Mouse (Mus musculus) stomach, embryonic 15.5 days (tissue): ENCODE measurements around the gene 6430548M08Rik. TPM values are rescaled to one million over a fixed set of nuclear protein-coding genes. Genes with fewer than 3 reads are reported as not detected.
A peak's percentile ranks its signal among the peaks of the same experiment; 100 is the strongest.

Experiments
- ATAC-seq: fragments of 200-750 bp; cut with Nextera tagmentation; 2 replicates; pipeline ENCODE4 v1.8.0; 2017; ENCODE audit warnings: low read depth, moderate number of reproducible peaks, moderate TSS enrichment; ENCODE audit not compliant: insufficient read depth, low FRiP score
- H3K27ac ChIP-seq: fragments of 300-500 bp; sonication (generic); 2 replicates; pipeline ENCODE4 v1.5.1; 2015; ENCODE audit warnings: mild to moderate bottlenecking, inconsistent platforms
- H3K27me3 ChIP-seq: fragments of 300-500 bp; sonication (generic); replicated peaks from 2 replicates; pipeline ENCODE4 v1.6.1; 2015; ENCODE audit warnings: inconsistent platforms
- H3K36me3 ChIP-seq: fragments of 300-500 bp; sonication (generic); 2 replicates; pipeline ENCODE4 v1.6.1; 2015; ENCODE audit warnings: inconsistent platforms
- H3K4me1 ChIP-seq: fragments of 300-500 bp; sonication (generic); 2 replicates; pipeline ENCODE4 v1.6.1; 2015; ENCODE audit warnings: inconsistent platforms
- H3K4me2 ChIP-seq: fragments of 300-500 bp; sonication (generic); 2 replicates; pipeline ENCODE4 v1.6.1; 2015; ENCODE audit warnings: mild to moderate bottlenecking, inconsistent platforms
- H3K4me3 ChIP-seq: fragments of 300-500 bp; sonication (generic); replicated peaks from 2 replicates; pipeline ENCODE4 v1.5.1; 2015; ENCODE audit warnings: inconsistent platforms
- H3K9ac ChIP-seq: fragments of 300-500 bp; sonication (generic); 2 replicates; pipeline ENCODE4 v1.6.1; 2015; ENCODE audit warnings: inconsistent platforms
- H3K9me3 ChIP-seq: fragments of 300-500 bp; sonication (generic); 2 replicates; pipeline ENCODE4 v1.6.1; 2016; ENCODE audit warnings: inconsistent platforms
- WGBS: fragments of 180-500 bp; shearing (Covaris S2); methylation state at CpG from one replicate; pipeline ENCODE4 v1.1.7; 2015; 5-methylcytosine and 5-hydroxymethylcytosine counted together
- polyA plus RNA-seq: library from polyadenylated mRNA; unstranded; fragments of >200 nt; fragmentation: Nextera tagmentation; extraction: Ambion mirVana; gene quantifications from 2 replicates; pipeline ENCODE4 v1.2.1, GENCODE M21; 2015

6430548M08Rik gene
- polyA plus RNA-seq, 1 experiment from 2014 or later = 6.5 TPM

DNA sequence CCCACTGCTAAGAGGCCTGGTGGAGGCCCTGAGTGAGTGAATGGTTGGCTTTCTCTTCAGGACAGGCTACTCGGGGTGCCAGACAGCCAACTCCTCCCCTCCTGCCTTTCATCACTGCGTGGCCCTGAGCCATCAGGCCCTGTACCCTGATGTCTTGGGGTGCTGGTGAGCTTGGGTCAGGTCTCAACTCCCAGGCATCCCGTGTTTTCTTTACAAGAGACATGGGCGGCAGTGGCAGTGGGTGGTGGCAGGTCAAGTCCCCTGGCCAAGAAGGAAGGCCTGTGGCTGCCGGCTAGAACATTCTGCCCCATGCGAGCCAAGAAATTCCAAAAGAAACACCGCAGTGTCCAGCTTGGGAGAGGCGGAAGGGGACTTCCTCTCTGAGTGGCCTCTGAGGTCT lies 72.5 kb downstream of the 6430548M08Rik start:
- Histone ChIP-seq H3K4me1 (peaks cover 50% of the 10 kb centered on the region), H3K36me3 (no peaks in the 10 kb centered on the region), H3K27ac (no peak overlapping the region), H3K9me3 (no peaks in the 10 kb centered on the region), H3K27me3 (no peaks in the 10 kb centered on the region), H3K4me3 (no peak overlapping the region), H3K9ac (no peak overlapping the region), H3K4me2 (no peak overlapping the region)
- no peak for ATAC-seq
- 59% methylated on average over 8 of the region's 8 CpGs for WGBS

DNA sequence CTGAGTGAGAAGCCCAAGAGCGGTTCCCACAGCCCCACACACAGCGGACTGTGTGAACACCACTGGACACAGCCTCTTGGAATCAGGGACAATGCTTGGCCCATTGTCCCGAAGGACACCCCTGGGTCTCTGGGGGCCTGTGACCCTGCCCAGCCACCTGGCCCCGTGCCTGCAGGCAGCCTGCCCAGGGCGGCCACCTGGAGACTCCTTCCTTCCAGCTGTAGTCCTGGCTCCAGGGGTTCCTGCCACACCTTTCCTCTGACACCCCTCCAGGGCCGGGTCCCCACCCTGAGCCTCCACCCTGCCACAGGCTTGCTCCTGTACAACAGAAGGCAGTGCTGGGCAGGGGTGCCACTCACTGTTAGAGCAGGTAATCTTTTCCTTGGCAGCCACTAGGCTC lies 74.6 kb downstream of the 6430548M08Rik start:
- no peak overlapping the region for H3K27ac ChIP-seq
- no peak overlapping the region for H3K4me3 ChIP-seq
- peaks cover 54% of the 10 kb centered on the region for H3K4me1 ChIP-seq
- H3K4me2 ChIP-seq = no peak overlapping the region
- H3K9ac ChIP-seq = no peak overlapping the region
- H3K9me3 ChIP-seq = no peaks in the 10 kb centered on the region
- WGBS = 79% methylated on average over 6 of the region's 6 CpGs
- no peaks in the 10 kb centered on the region for H3K27me3 ChIP-seq
- no peak for ATAC-seq
- H3K36me3 ChIP-seq = no peaks in the 10 kb centered on the region

DNA sequence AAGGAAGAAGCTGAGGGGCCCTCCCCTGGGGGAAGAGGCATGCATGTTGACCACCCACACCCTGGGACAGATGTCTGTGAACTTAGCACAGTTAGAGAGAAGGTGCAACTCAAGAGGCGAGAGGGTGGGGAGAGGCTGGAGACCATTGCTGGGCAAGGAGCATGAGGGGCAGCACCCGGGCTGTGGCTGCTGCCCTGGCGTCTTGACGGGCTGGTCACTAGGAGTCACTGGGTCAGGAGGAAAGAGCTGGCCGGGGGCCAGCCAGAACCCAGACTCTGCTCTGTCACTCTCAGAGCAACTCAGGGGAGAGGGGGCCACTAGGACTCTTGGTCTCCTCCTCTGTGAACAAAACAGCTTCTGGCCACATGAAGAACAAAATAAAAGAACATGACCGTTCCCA lies 75.5 kb downstream of the 6430548M08Rik start:
- no peaks in the 10 kb centered on the region for H3K27me3 ChIP-seq
- 71% methylated on average over 6 of the region's 6 CpGs for WGBS
- no peak overlapping the region for H3K4me3 ChIP-seq
- H3K36me3 ChIP-seq = no peaks in the 10 kb centered on the region
- no peak overlapping the region for H3K9ac ChIP-seq
- peaks cover 48% of the 10 kb centered on the region for H3K4me1 ChIP-seq
- ATAC-seq = no peak
- H3K27ac ChIP-seq = no peak overlapping the region
- no peaks in the 10 kb centered on the region for H3K9me3 ChIP-seq
- H3K4me2 ChIP-seq = no peak overlapping the region

DNA sequence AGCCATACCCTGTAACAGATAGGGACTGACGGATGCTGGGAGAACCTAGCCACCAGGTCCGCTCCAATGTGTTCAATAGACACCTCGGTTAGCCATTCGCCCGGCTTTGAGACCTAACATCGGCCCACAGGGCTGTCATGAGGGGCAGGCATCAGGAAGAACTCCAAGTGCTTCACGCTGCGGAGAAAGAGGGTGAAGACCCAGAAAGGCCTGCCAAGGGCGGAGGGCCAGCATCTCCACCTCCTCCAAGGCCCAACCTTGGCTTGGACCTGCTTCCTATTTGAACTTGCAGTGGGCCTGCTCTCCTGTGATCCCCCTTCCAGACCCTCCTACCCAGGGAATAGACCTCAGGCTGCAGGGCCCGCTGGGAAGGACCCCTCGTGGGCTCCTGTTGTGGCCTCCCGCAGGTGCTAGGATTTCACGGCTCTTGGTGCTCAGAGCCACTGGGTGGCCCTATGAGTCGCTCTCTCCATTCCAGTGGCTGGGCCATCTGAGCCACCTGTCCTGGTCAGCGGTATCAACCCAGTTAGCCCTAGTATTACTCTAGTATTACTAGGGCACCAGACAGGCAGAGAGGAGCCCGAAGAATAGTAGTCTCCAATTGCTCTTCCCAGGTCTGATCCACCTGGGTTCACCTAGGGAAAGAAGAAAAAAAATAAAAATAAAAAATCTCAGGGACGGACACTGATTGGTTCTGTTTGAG lies 76.3 kb downstream of the 6430548M08Rik start:
- H3K9ac ChIP-seq = no peak overlapping the region
- no peak for ATAC-seq
- no peaks in the 10 kb centered on the region for H3K27me3 ChIP-seq
- H3K27ac ChIP-seq = no peak overlapping the region
- WGBS = 78% methylated on average over 17 of the region's 17 CpGs
- no peaks in the 10 kb centered on the region for H3K9me3 ChIP-seq
- H3K4me2 ChIP-seq = no peak overlapping the region
- no peak overlapping the region for H3K4me3 ChIP-seq
- H3K4me1 ChIP-seq = peaks cover 41% of the 10 kb centered on the region
- no peaks in the 10 kb centered on the region for H3K36me3 ChIP-seq

DNA sequence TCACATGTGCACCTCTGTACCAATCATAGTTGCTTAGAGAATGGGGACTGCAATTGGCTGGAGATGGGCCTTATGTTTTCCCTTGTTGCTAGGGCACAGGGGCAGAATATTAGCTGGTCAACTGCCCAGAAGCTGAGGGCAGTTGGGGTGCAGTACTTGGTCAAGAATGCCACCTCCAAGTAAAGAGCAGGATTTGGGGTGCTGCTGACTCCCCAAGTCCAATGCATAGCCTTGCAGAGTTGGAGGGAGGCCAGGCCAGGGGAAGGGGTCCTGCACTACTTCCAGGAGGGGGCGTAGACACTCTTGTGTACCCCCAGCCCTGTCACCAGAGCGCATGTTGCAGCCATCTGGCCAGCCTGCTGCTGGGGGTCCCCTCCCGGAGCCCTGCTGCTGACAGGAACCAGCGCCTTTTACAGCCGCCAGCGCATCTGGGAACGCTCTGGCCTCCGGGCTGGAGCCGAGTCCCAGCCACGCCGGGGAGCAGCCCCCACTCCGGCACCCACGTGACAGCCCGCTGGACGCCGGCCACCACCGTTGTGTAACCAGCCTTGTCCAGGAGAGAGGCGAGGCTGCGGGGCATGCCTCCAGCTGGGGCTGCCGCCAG lies 77.0 kb downstream of the 6430548M08Rik start:
- peaks cover 34% of the 10 kb centered on the region for H3K4me1 ChIP-seq
- peak overlapping the region; percentile 43 for H3K4me2 ChIP-seq
- no peak overlapping the region for H3K4me3 ChIP-seq
- 24% methylated on average over 20 of the region's 20 CpGs for WGBS
- no peaks in the 10 kb centered on the region for H3K27me3 ChIP-seq
- no peaks in the 10 kb centered on the region for H3K36me3 ChIP-seq
- ATAC-seq = peak; percentile 78
- H3K27ac ChIP-seq = peak overlapping the region; percentile 85
- no peaks in the 10 kb centered on the region for H3K9me3 ChIP-seq
- no peak overlapping the region for H3K9ac ChIP-seq

DNA sequence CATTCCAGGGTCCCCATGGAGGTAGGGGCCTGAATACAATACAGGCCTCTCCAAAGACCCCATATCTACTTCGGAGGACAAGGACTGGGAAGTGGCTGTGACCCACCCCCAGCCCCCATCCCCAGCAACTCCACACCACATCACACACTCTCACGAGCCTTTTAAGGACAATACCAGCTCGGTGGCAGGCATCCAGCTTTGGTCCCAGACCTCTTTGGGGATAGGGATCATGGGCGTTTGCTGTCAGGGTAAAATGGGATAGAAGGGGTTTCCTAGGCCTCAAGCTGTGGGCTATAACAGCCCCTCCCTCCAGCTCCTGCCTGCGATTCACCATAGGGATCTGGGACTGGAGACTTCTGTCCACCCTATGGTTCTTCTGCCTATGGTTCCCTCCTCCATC lies 77.7 kb downstream of the 6430548M08Rik start:
- H3K4me2 ChIP-seq = no peak overlapping the region
- H3K9me3 ChIP-seq = no peaks in the 10 kb centered on the region
- H3K9ac ChIP-seq = no peak overlapping the region
- peaks cover 27% of the 10 kb centered on the region for H3K4me1 ChIP-seq
- peak overlapping the region; percentile 85 for H3K27ac ChIP-seq
- no peaks in the 10 kb centered on the region for H3K27me3 ChIP-seq
- no peaks in the 10 kb centered on the region for H3K36me3 ChIP-seq
- no peak overlapping the region for H3K4me3 ChIP-seq
- 62% methylated on average over 5 of the region's 5 CpGs for WGBS
- ATAC-seq = 0 out of 2 replicates have a peak, but pooled peaks have one; percentile 19

DNA sequence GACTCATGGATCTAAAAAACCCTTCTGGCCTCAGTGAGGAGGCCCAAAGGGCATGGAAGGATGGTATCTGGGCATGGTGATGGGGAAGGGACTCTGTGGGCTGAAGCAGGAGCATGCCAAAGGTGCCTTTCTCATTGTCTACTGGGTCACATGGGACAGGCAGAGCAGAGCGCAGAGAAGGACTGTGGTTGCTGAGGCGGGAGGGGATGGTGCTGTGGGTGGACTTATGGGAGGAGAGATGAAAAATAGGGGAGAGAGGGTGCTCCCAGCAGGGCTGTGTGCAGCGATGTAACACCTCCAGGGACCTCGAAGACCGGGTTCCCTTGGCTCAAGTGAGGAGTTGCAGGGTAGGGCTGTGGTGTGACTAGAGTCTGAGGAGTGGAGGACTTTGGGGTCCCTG lies 78.2 kb downstream of the 6430548M08Rik start:
- Histone ChIP-seq H3K4me1 (peaks cover 22% of the 10 kb centered on the region), H3K4me2 (no peak overlapping the region), H3K36me3 (no peaks in the 10 kb centered on the region), H3K9me3 (no peaks in the 10 kb centered on the region), H3K9ac (no peak overlapping the region), H3K27me3 (no peaks in the 10 kb centered on the region), H3K27ac (peak overlapping the region; percentile 85), H3K4me3 (no peak overlapping the region)
- 93% methylated on average over 5 of the region's 5 CpGs for WGBS
- ATAC-seq = no peak

DNA sequence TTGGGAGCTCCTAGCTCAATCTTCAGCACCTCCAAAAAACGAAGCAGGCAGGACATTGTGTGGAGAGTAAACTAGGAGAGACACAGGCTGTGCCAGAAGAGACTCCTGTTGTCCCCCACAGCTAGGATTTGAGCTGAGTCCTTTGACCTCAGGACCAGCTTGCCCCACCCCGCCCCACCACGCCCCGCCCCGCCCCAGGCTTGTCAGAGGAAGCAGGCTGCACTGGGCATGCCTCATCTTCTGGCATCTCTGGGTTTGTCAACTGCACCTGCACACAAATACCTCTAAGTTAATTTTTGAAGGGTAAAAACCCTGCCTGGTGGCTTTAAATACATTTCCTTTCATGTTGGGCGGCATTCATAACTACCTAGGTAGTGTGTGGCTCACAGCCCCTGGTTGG lies 87.4 kb downstream of the 6430548M08Rik start:
- Histone ChIP-seq H3K36me3 (no peaks in the 10 kb centered on the region), H3K4me3 (no peak overlapping the region), H3K9ac (no peak overlapping the region), H3K4me2 (no peak overlapping the region), H3K27me3 (no peaks in the 10 kb centered on the region), H3K4me1 (peaks cover 18% of the 10 kb centered on the region; the same call in 1 of the 2 replicates), H3K27ac (no peak overlapping the region), H3K9me3 (no peaks in the 10 kb centered on the region)
- 77% methylated on average over 6 of the region's 6 CpGs for WGBS
- ATAC-seq = no peak

DNA sequence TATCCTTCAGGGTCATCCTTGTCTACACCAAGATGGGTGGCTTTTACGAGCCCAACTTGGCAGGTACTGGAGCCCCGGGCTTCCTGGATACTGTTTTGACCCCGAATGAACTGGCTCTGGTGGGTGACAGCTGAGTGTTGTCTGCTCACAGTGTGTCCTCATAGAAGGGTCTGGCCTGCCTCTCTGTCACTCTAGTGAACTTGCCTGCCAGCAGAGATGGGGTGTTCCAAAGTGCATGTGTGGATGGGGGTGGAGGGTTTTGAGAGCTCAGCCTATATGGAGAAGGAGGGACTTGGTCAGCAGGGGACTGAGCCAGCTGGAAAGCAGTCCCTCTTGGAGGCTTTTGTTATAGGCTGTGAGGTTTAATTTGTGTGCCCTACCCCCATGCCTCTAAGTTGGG lies 88.6 kb downstream of the 6430548M08Rik start:
- Histone ChIP-seq H3K4me3 (no peak overlapping the region), H3K9me3 (no peaks in the 10 kb centered on the region), H3K27me3 (no peaks in the 10 kb centered on the region), H3K27ac (no peak overlapping the region), H3K36me3 (no peaks in the 10 kb centered on the region), H3K4me2 (no peak overlapping the region), H3K9ac (no peak overlapping the region), H3K4me1 (peaks cover 18% of the 10 kb centered on the region; the same call in 1 of the 2 replicates)
- WGBS = 28% methylated on average over 3 of the region's 3 CpGs
- no peak for ATAC-seq

DNA sequence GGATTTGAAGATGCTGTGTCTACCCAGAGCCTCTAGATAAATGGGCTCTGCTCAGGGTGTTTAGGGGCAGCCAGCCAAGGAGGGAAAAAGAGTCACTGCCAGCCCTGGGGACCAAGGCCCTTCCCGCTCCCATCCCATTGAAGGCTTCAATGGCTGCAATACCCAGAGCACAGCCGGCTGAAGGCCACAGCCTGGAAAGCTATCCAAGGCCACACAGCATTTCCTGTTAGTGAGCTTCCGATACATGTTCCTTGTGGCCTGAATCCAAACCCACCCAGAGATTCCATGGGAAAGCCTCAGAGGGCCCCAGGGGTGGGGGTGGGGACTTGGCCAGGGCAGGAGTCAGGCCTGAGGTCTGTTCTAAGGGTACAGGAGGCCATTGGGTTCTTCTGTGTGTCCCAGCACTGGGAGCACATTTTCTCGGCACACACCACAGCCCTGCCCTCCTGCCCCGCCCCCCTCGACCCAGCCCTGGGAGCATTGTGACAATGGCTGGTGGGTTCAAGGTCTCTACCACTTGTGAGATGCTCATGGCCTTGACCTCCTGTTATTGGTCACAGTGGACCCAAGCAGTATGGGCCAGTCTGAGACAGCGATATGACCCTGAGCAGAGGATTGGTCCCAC lies 90.9 kb downstream of the 6430548M08Rik start:
- H3K27me3 ChIP-seq = no peaks in the 10 kb centered on the region
- H3K4me2 ChIP-seq = no peak overlapping the region
- H3K36me3 ChIP-seq = no peaks in the 10 kb centered on the region
- H3K4me3 ChIP-seq = no peak overlapping the region
- peak overlapping the region; percentile 63 for H3K27ac ChIP-seq
- H3K9ac ChIP-seq = no peak overlapping the region
- ATAC-seq = no peak; the same call in 1 of the 2 replicates
- peaks cover 19% of the 10 kb centered on the region; the same call in 1 of the 2 replicates for H3K4me1 ChIP-seq
- WGBS = 53% methylated on average over 7 of the region's 7 CpGs
- no peaks in the 10 kb centered on the region for H3K9me3 ChIP-seq

DNA sequence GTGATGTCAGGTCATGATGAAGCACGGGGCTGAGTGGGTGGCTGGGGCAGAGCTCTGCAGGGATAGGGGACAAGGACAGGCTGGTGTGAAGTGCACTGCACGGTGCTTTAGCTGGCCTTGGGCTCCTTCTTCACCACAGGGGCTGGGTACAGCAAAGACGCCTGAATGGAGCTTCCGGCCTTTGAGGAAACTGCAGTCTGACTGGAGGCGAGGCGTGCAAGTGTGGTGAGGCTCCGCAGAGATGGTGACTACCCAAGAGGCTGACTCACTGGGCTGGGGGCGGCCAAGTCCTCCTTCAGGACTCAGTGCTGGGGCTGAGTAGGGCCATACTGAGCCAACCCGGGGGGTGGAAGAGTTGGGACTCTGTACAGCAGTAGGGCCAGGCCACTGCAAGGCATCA lies 92.0 kb downstream of the 6430548M08Rik start:
- Histone ChIP-seq H3K27me3 (no peaks in the 10 kb centered on the region), H3K27ac (0 out of 2 replicates have a peak overlapping the region, but pooled peaks have one; percentile 9)

DNA sequence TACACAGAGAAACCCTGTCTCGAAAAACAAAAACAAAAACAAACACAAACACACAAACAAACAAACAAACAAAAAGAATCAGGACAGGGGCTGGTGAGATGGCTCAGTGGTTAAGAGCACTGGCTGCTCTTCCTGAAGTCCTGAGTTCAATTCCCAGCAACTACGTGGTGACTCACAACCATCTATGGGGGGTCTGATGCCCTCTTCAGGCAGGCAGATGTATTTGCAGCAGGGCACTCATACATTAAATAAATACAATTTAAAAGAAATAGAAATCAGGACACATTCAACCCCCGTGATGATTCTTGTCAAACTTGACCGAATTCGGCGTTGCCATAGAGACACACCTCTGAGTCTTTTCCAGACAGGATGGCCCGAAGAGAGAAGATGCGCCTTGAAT lies 93.4 kb downstream of the 6430548M08Rik start:
- Histone ChIP-seq H3K36me3 (no peaks in the 10 kb centered on the region), H3K4me1 (peaks cover 37% of the 10 kb centered on the region), H3K27ac (no peak overlapping the region), H3K9me3 (no peaks in the 10 kb centered on the region), H3K9ac (no peak overlapping the region), H3K27me3 (no peaks in the 10 kb centered on the region), H3K4me2 (no peak overlapping the region), H3K4me3 (no peak overlapping the region)
- no peak for ATAC-seq
- WGBS = 86% methylated on average over 8 of the region's 8 CpGs

More for the DNA sequence above, 92.0 kb downstream of the 6430548M08Rik start:
- Histone ChIP-seq H3K4me3 (no peak overlapping the region), H3K4me1 (peaks cover 30% of the 10 kb centered on the region), H3K36me3 (no peaks in the 10 kb centered on the region), H3K9ac (no peak overlapping the region), H3K4me2 (no peak overlapping the region), H3K9me3 (no peaks in the 10 kb centered on the region)
- peak; percentile 24; the same call in 1 of the 2 replicates for ATAC-seq
- 87% methylated on average over 9 of the region's 9 CpGs for WGBS
